Mouse (Mus musculus) forebrain, embryonic 14.5 days (tissue): Measurements from ENCODE around the gene Vsig10l. TPM values are rescaled to one million over a fixed set of nuclear protein-coding genes. Genes with fewer than 3 reads are reported as not detected.

Experiments used
- ATAC-seq: fragments of 200-750 bp; cut with Nextera tagmentation; 2 replicates; pipeline ENCODE4 v1.8.0; 2017; ENCODE audit warnings: mild to moderate bottlenecking, moderate library complexity
- DNase-seq: peaks from one replicate; pipeline ENCODE4 v3.0.0-alpha.2; 2015; ENCODE audit warnings: low spot score
- H3K27ac ChIP-seq: fragments of 300-500 bp; sonication (generic); 2 replicates; pipeline ENCODE4 v1.5.1; 2014; ENCODE audit warnings: low read depth, mild to moderate bottlenecking, control low read depth, low read length, moderate library complexity
- H3K27me3 ChIP-seq: fragments of 300-500 bp; sonication (generic); replicated peaks from 2 replicates; pipeline ENCODE4 v1.6.1; 2014; ENCODE audit warnings: low read length, control low read depth, mixed read lengths; ENCODE audit not compliant: control insufficient read depth, insufficient read depth
- H3K36me3 ChIP-seq: fragments of 300-500 bp; sonication (generic); 2 replicates; pipeline ENCODE4 v1.6.1; 2014; ENCODE audit warnings: low read length, control low read depth; ENCODE audit not compliant: control insufficient read depth, insufficient read depth
- H3K4me1 ChIP-seq: fragments of 300-500 bp; sonication (generic); 2 replicates; pipeline ENCODE4 v1.6.1; 2014; ENCODE audit warnings: antibody characterized with exemption, low read length, control low read depth; ENCODE audit not compliant: control insufficient read depth, insufficient read depth
- H3K4me2 ChIP-seq: fragments of 300-500 bp; sonication (generic); 2 replicates; pipeline ENCODE4 v1.6.1; 2014; ENCODE audit warnings: mild to moderate bottlenecking, control low read depth, low read length
- H3K4me3 ChIP-seq: fragments of 300-500 bp; sonication (generic); 2 replicates; pipeline ENCODE4 v1.5.1; 2014; ENCODE audit warnings: low read depth, low read length, control low read depth
- H3K9ac ChIP-seq: fragments of 300-500 bp; sonication (generic); 2 replicates; pipeline ENCODE4 v1.6.1; 2014; ENCODE audit warnings: mild to moderate bottlenecking, low read length, control low read depth, moderate library complexity
- H3K9me3 ChIP-seq: fragments of 300-500 bp; sonication (generic); replicated peaks from 2 replicates; pipeline ENCODE4 v1.6.1; 2016; ENCODE audit warnings: low read length, control low read depth, mixed read lengths; ENCODE audit not compliant: control insufficient read depth
- WGBS: fragments of 180-500 bp; shearing (Covaris S2); extraction: QIAGEN DNeasy Blood & Tissue Kit; methylation state at CpG from one replicate; pipeline ENCODE4 v1.1.7; 2014; 5-methylcytosine and 5-hydroxymethylcytosine counted together
- polyA plus RNA-seq: library from polyadenylated mRNA; unstranded; fragments of >200 nt; fragmentation: Nextera tagmentation; extraction: Ambion mirVana; gene quantifications from 2 replicates; pipeline ENCODE4 v1.2.1, GENCODE M21; 2014

The Vsig10l gene
- 3.2 and 6.5 TPM in 2 replicates for polyA plus RNA-seq

- DNase-seq (no peak), ATAC-seq (no peak)
- H3K36me3 ChIP-seq, result no peaks in the 10 kb centered on the region
- H3K9me3 ChIP-seq, result no peaks in the 10 kb centered on the region
- H3K9ac ChIP-seq, result no peak within 1 kb of the TSS
- H3K27ac ChIP-seq, result no peak within 1 kb of the TSS
- H3K4me2 ChIP-seq, result no peak within 1 kb of the TSS
- H3K4me1 ChIP-seq, result no peaks in the 10 kb centered on the region; the same call in 1 of the 2 replicates
- H3K27me3 ChIP-seq, result peaks cover 9% of the 10 kb centered on the region
- 65% methylated on average over 4 of the region's 4 CpGs for WGBS
- no peak within 1 kb of the TSS for H3K4me3 ChIP-seq
These were observed at the start of gene Vsig10l for GRCm38 (mm10) chr7:43462851-43463250. Vsig10l (plus strand) TSS chr7:43463151.

DNA sequence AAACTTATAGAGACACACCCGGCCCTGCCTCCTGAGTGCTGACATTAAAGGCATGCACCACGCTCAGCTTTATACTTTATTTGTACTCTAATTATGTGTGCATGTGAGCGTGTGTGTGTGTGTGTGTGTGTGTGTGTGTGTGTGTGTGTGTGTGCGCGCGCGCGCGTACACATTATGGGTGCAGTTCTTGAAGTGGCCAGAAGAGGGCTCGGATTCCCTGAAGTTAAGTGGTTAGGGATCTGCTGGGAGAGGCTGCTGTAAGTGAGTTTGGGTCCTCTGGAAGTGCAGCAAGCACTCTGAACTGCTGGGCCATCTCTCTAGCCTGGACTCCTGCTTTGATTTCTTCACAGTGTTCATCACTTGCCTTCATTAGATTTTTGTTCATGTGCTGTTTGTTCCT, 45.7 kb upstream of the Vsig10l start:
- no peak overlapping the region for H3K27ac ChIP-seq
- H3K9ac ChIP-seq, result no peak overlapping the region
- H3K4me3 ChIP-seq, result no peak overlapping the region
- H3K27me3 ChIP-seq, result no peaks in the 10 kb centered on the region
- H3K4me2 ChIP-seq, result no peak overlapping the region
- H3K4me1 ChIP-seq, result no peaks in the 10 kb centered on the region
- H3K9me3 ChIP-seq, result no peaks in the 10 kb centered on the region
- WGBS, result 88% methylated on average over 10 of the region's 10 CpGs
- no peaks in the 10 kb centered on the region for H3K36me3 ChIP-seq
- no peak for DNase-seq
- ATAC-seq, result no peak

DNA sequence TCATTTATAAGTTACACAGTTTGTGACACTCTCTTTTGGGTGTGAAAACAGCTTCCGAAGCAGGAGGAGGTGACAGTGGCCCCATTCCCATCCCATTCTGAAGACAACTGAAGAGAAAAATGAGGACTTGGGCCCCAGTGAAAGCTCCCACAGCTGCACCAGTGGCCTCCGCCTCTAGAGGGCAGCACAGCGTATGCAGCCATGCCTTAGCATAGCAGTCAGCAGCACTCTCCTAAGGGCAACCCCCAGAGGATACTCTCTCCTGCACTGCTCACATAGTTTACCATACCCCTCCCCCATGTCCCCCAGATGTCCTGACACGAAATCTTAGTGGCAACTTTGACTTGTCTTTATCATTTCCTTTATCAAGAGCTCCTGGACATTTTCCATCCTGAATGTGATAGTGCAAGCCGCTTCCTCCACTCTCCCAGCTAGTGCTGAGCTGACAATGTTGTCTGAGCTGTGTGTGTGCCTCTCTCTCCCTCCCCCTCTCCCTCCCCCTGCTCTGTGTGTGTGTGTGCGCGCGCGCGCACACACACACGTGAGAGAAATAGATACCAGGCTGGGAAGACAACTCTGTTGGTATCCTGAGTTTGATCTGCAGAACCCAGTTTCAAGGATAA, 39.8 kb upstream of the Vsig10l start:
- ATAC-seq (peak; percentile 94), DNase-seq (peak; percentile 78)
- Histone ChIP-seq H3K9ac (no peak overlapping the region), H3K4me1 (no peaks in the 10 kb centered on the region), H3K27me3 (no peaks in the 10 kb centered on the region), H3K36me3 (no peaks in the 10 kb centered on the region), H3K27ac (no peak overlapping the region), H3K9me3 (no peaks in the 10 kb centered on the region), H3K4me2 (no peak overlapping the region), H3K4me3 (no peak overlapping the region)
- 8% methylated on average over 11 of the region's 11 CpGs for WGBS

DNA sequence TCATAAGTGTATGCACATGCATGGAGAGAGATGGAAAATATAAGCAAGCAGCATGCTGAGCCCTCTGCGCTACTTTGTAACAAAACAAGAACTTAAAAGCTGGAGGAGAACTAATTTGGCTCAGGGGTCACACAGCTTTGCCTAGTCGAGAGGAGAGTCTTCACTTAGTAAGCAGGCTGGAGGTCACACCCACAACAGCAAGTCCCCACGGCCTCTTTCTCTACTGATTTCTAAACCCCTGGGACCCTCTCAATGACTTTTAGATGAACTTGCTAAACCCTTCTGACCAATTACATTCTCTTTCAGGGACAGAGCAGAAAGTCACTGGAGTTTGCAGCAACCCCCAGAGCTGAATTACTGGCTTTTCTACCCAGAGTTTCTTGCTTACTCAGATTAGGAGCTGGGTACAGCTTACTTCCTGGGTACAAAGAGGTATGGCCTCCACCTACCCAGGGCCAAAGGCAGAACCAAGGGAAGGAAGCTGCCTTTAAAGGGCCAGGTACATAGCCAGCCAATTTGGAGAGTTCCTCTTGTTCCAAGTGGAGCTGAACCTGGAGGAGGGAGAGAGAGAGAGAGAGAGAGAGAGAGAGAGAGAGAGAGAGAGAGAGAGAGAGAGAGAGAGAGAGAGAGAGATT, 38.8 kb upstream of the Vsig10l start:
- WGBS, result 59% methylated on average over 3 of the region's 3 CpGs

DNA sequence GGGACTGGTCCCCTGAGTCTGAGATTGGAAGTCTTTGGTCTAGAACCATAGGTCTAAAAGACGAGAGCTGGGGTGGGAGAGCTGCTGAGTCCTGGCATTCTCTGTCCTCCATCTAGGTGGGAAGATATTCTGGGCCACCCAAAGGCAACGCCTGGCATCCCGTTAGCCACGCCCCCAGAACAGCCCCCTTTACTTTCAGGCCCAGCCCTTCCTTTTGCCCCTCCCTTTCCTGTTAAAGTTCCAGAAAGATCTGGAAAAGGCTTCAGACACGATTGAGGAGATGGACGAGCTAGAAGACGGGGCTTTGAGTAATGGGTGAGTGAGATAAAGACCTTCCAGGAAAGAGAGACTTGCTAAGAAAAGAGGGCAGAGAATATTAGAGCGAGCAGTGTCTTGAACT, 35.5 kb upstream of the Vsig10l start, which contains the start of gene Lim2:
Lim2 (plus strand) TSS at position 265 of the 400 bp plus-strand sequence.
- WGBS, result 83% methylated on average over 8 of the region's 8 CpGs
- H3K4me3 ChIP-seq, result no peak within 1 kb of the TSS
- H3K27ac ChIP-seq, result no peak within 1 kb of the TSS
- no peaks in the 10 kb centered on the region for H3K36me3 ChIP-seq
- H3K4me1 ChIP-seq, result no peaks in the 10 kb centered on the region
- ATAC-seq (no peak), DNase-seq (no peak)
- H3K27me3 ChIP-seq, result no peaks in the 10 kb centered on the region
- H3K9me3 ChIP-seq, result no peaks in the 10 kb centered on the region
- H3K4me2 ChIP-seq, result no peak within 1 kb of the TSS
- H3K9ac ChIP-seq, result no peak within 1 kb of the TSS

More for the DNA sequence above, 38.8 kb upstream of the Vsig10l start:
- ATAC-seq (no peak), DNase-seq (no peak)
- no peaks in the 10 kb centered on the region for H3K36me3 ChIP-seq
- H3K4me2 ChIP-seq, result no peak overlapping the region
- H3K27ac ChIP-seq, result no peak overlapping the region
- H3K9me3 ChIP-seq, result no peaks in the 10 kb centered on the region
- no peaks in the 10 kb centered on the region for H3K4me1 ChIP-seq
- no peak overlapping the region for H3K9ac ChIP-seq
- H3K4me3 ChIP-seq, result no peak overlapping the region
- no peaks in the 10 kb centered on the region for H3K27me3 ChIP-seq

GRCm38 (mm10) chr7:43429500-43429899, 33.5 kb upstream of the Vsig10l start:
- Histone ChIP-seq H3K27ac (no peak overlapping the region), H3K27me3 (no peaks in the 10 kb centered on the region), H3K36me3 (no peaks in the 10 kb centered on the region), H3K4me1 (no peaks in the 10 kb centered on the region), H3K4me3 (no peak overlapping the region), H3K9ac (no peak overlapping the region), H3K9me3 (no peaks in the 10 kb centered on the region), H3K4me2 (no peak overlapping the region)
- no peak for DNase-seq
- WGBS, result 58% methylated on average over 4 of the region's 4 CpGs
- no peak for ATAC-seq

DNA sequence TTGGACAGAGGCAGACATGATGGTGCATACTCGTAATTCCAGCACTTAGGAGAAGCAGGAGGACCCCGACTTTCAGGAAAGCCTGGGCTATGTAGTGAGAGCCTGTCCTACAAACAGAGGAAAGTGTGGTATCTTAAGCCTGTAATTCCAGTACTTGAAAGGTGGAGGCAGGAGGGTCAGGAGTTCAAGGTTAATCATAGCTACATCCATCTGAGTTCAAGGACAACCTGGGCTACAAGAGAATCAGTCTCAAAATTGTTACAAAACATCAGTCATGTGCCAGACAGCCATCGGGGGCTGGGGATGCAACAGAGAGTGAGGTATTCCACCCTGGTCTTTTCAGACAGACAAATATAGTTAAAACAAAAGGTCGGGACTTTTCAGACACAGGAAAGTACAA, 30.1 kb upstream of the Vsig10l start:
- no peaks in the 10 kb centered on the region for H3K36me3 ChIP-seq
- DNase-seq (no peak), ATAC-seq (no peak)
- H3K27me3 ChIP-seq, result no peaks in the 10 kb centered on the region
- H3K4me3 ChIP-seq, result no peak overlapping the region
- H3K4me1 ChIP-seq, result no peaks in the 10 kb centered on the region
- H3K27ac ChIP-seq, result no peak overlapping the region
- 68% methylated on average over 4 of the region's 4 CpGs for WGBS
- H3K9me3 ChIP-seq, result no peaks in the 10 kb centered on the region
- no peak overlapping the region for H3K9ac ChIP-seq
- no peak overlapping the region for H3K4me2 ChIP-seq

DNA sequence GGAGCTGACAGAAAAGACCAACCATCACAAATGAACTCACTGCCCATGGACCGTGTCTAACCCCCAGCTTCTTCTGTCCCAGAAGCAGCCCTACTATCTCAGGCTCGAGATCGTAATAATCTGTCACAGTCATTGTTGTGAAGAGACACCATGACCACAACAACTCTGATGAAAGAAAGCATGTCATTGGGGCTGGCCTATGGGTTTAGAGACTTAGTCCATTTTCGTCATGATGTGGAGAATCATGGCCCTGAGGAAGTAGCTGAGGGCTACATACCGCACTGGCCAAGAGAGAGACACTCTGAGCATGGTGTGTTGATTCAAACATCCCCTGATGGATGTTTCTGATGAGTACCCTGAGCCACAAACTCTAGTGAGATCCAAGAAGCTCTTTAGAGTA, 28.3 kb upstream of the Vsig10l start:
- ATAC-seq, result no peak
- 86% methylated on average over 5 of the region's 5 CpGs for whole genome bisulfite sequencing

More for the DNA sequence above, 28.3 kb upstream of the Vsig10l start:
- no peak for DNase-seq
- Histone ChIP-seq H3K27ac (no peak overlapping the region), H3K4me1 (no peaks in the 10 kb centered on the region), H3K27me3 (no peaks in the 10 kb centered on the region), H3K4me3 (no peak overlapping the region), H3K36me3 (no peaks in the 10 kb centered on the region), H3K4me2 (no peak overlapping the region), H3K9me3 (no peaks in the 10 kb centered on the region), H3K9ac (no peak overlapping the region)
